Mouse (Mus musculus) heart, adult 11 months (tissue): ENCODE data around the gene Slc5a3.

Experiments used
- DNase-seq: peaks from one replicate; pipeline ENCODE4 v3.0.0; 2022

The Slc5a3 gene

GRCm38 (mm10) chr16:92127226-92127625 lies 69.1 kb downstream of the Slc5a3 start:
- no peak for DNase-seq

GRCm38 (mm10) chr16:92127666-92128065 lies 69.5 kb downstream of the Slc5a3 start:
- DNase-seq, result no peak

GRCm38 (mm10) chr16:92129843-92130242 lies 71.7 kb downstream of the Slc5a3 start:
- DNase-seq, result no peak

- DNase-seq, result no peak
Observed at GRCm38 (mm10) chr16:92132511-92132910, 74.4 kb downstream of the Slc5a3 start.

GRCm38 (mm10) chr16:92134148-92134764 lies 76.1 kb downstream of the Slc5a3 start:
- no peak for DNase-seq

- no peak for DNase-seq
Observed at GRCm38 (mm10) chr16:92136275-92136674, 78.2 kb downstream of the Slc5a3 start.
